Mouse (Mus musculus): ENCODE results near the gene Vmn1r123. TPM values are rescaled to one million over a fixed set of nuclear protein-coding genes. Genes with fewer than 3 reads are reported as not detected.
"Not testable (repeated sequence)": the region's sequence is repeated elsewhere in the genome, so short reads cannot be mapped to it uniquely, and the experiment has no call there.

The Vmn1r123 gene
- polyA plus RNA-seq (2012; rRNA removed), result not detected in 2 replicates

DNA sequence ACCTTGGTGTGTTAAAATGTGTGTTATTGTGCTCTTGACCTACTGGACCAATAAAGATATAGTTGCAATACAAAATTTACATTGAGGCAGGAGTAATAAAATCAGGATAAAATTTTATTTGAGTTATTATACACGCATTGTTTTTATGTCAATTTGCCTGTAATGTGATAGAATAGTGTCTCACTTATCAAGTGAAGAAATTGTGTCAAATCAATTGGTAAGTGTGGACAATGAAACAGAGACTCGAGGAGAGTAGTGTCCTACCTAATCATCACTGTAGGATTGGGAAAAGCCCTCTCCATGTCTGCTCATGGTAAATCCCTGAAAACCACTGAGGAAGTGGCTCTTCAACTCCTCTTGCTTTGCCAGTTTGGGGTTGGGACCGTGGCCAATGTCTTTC lies at the start of gene Vmn1r123:
Gene Vmn1r123, plus strand, starts transcription at position 301 of the 400 bp plus-strand sequence.
- not testable (repeated sequence) for DNase-seq (ENCODE audit: low read depth)

DNA sequence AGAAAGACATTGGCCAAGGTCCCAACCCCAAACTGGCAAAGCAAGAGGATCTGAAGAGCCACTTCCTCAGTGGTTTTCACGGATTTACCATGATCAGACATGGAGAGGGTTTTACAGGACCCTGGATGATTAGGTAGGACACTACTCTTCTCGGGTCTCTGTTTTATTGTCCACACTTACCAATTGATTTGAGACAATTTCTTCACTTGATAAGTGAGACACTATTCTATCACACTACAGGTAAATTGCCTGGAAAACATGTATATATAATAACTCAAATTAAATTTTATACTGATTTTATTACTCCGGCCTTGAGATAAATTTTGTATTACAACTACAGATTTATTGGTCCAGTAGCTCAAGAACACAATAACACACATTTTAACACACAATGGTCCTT lies 28.0 kb upstream of the Vmn1r123 start, which contains the start of gene Vmn1r122:
Gene Vmn1r122, minus strand, starts transcription at position 101 of the 400 bp plus-strand sequence.
- not testable (repeated sequence) for DNase-seq (ENCODE audit: low read depth)

GRCm38 (mm10) chr7:21190323-21190722 lies 28.3 kb downstream of the Vmn1r123 start, which contains the start of gene Gm5157:
Gm5157 (minus strand) TSS chr7:21190423.
- DNase-seq (ENCODE audit: low read depth), result not testable (repeated sequence)

Other genes starting within 250 kb of the Vmn1r123 start
- not detected in 2 replicates for gene Vmn1r118, start 249.8 kb upstream of the Vmn1r123 start, polyA plus RNA-seq (2012; rRNA removed)
- not detected in 2 replicates for gene Vmn1r119, start 149.7 kb upstream of the Vmn1r123 start, polyA plus RNA-seq (2012; rRNA removed)
- not detected in 2 replicates for gene Vmn1r120, start 108.4 kb upstream of the Vmn1r123 start, polyA plus RNA-seq (2012; rRNA removed)
- not detected in 2 replicates for gene Vmn1r121, start 63.7 kb upstream of the Vmn1r123 start, polyA plus RNA-seq (2012; rRNA removed)
- gene Vmn1r122, start 28.1 kb upstream of the Vmn1r123 start, polyA plus RNA-seq (2012; rRNA removed), result not detected in 2 replicates
- not detected in 2 replicates for gene Gm5157, start 28.2 kb downstream of the Vmn1r123 start, polyA plus RNA-seq (2012; rRNA removed)
- gene Vmn1r124, start 98.4 kb downstream of the Vmn1r123 start, polyA plus RNA-seq (2012; rRNA removed), result not detected in 2 replicates
- gene Vmn1r125, start 110.0 kb downstream of the Vmn1r123 start, polyA plus RNA-seq (2012; rRNA removed), result not detected in 2 replicates
- gene Vmn1r126, start 139.3 kb downstream of the Vmn1r123 start, polyA plus RNA-seq (2012; rRNA removed), result not detected in 2 replicates
- gene Vmn1r127, start 157.7 kb downstream of the Vmn1r123 start, polyA plus RNA-seq (2012; rRNA removed), result not detected in 2 replicates
- gene Vmn1r128, start 187.2 kb downstream of the Vmn1r123 start, polyA plus RNA-seq (2012; rRNA removed), result not detected in 2 replicates
- not detected in 2 replicates for gene Vmn1r129, start 199.1 kb downstream of the Vmn1r123 start, polyA plus RNA-seq (2012; rRNA removed)

Data from gonadal fat pad, adult 2 months (tissue).